Mouse (Mus musculus): ENCODE results near the gene Adcy6. TPM values are rescaled to one million over a fixed set of nuclear protein-coding genes. Genes with fewer than 3 reads are reported as not detected.

The Adcy6 gene
- total and polyA plus RNA-seq, 3 experiments: 76.0 to 77.3 TPM; not detected in 1

- peak overlapping the region; percentile 92 for H3K27ac ChIP-seq (ENCODE audit: control insufficient read depth, low read depth, low read length)
- peaks cover 0 to 28% of the 10 kb centered on the region in 2 experiments; a peak in 3 of 4 replicates for H3K4me1 ChIP-seq (ENCODE audit: control insufficient read depth in 1 of 2, insufficient read depth in 2 of 2, low read length in 2 of 2)
- peak overlapping the region; percentile 87 for H3K9ac ChIP-seq (ENCODE audit: control insufficient read depth, low read depth, low read length, poor library complexity, severe bottlenecking)
- DNase-seq (ENCODE audit: low read depth, low spot score): peak; percentile 100
- no peaks in the 10 kb centered on the region for H3K9me3 ChIP-seq (replicated peaks; ENCODE audit: insufficient read depth, low read length)
- H3K4me3 ChIP-seq (ENCODE audit: control insufficient read depth in 1 of 2, insufficient read depth in 1 of 2, low read depth in 2 of 2, low read length in 2 of 2): peak overlapping the region; percentile 83 to 84
- H3K27me3 ChIP-seq (ENCODE audit: control insufficient read depth in 1 of 2, insufficient read depth in 2 of 2, low read length in 2 of 2): no peaks in the 10 kb centered on the region
- peaks cover 20 to 48% of the 10 kb centered on the region in 2 experiments for H3K36me3 ChIP-seq (ENCODE audit: control insufficient read depth in 1 of 2, insufficient read depth in 2 of 2, low read length in 2 of 2)
- H3K79me2 ChIP-seq (ENCODE audit: control insufficient read depth, insufficient read depth, low read length, poor library complexity): peaks cover 57% of the 10 kb centered on the region
- TF ChIP-seq POLR2AphosphoS2 (IDR thresholded peaks at IDR 0.05; ENCODE audit: low read length) (peak; percentile 100), ELF1 (IDR thresholded peaks at IDR 0.05; ENCODE audit: low read depth, low read length) (peak; percentile 99), CHD2 (IDR thresholded peaks at IDR 0.05; ENCODE audit: low read length) (peak; percentile 96), CHD1 (IDR thresholded peaks at IDR 0.05; ENCODE audit: low read depth, low read length) (peak; percentile 85), USF2 (IDR thresholded peaks at IDR 0.05; ENCODE audit: borderline replicate concordance in 1 of 2, insufficient read depth in 1 of 2, low read depth in 1 of 2, low read length in 2 of 2) (peak in 1 of 2 experiments; percentile 65; a peak in 1 of 4 replicates), SIN3A (IDR thresholded peaks at IDR 0.05; ENCODE audit: low read length) (peak; percentile 97), POLR2AphosphoS5 (IDR thresholded peaks at IDR 0.05; ENCODE audit: borderline replicate concordance, low read depth, low read length) (0 out of 2 replicates have a peak, but pooled peaks have one; percentile 35), ZNF384 (IDR thresholded peaks at IDR 0.05; ENCODE audit: low read depth, low read length) (0 out of 2 replicates have a peak, but pooled peaks have one; percentile 12), E2F4 (IDR thresholded peaks at IDR 0.05; ENCODE audit: borderline replicate concordance, low read depth, low read length) (peak; percentile 84; the same call in 1 of the 2 replicates), RCOR1 (IDR thresholded peaks at IDR 0.05; ENCODE audit: low read depth, low read length) (no peak; the same call in 1 of the 2 replicates), GATA1 (IDR thresholded peaks at IDR 0.05; ENCODE audit: low read depth, low read length) (0 out of 2 replicates have a peak, but pooled peaks have one; percentile 4), USF1 (IDR thresholded peaks at IDR 0.05; ENCODE audit: low read depth, low read length) (peak; percentile 98), GABPA (IDR thresholded peaks at IDR 0.05; ENCODE audit: low read depth, low read length) (peak; percentile 95; the same call in 1 of the 2 replicates), MEF2A (IDR thresholded peaks at IDR 0.05; ENCODE audit: extremely low read depth, insufficient replicate concordance, low read depth, low read length, poor library complexity, severe bottlenecking) (peak; percentile 78; the same call in 1 of the 2 replicates), TAL1 (IDR thresholded peaks at IDR 0.05; ENCODE audit: low read length) (no peak), UBTF (IDR thresholded peaks at IDR 0.05; ENCODE audit: borderline replicate concordance, insufficient read depth, low read depth, low read length) (peak; percentile 88; the same call in 1 of the 2 replicates), NELFE (IDR thresholded peaks at IDR 0.05; ENCODE audit: low read depth, low read length) (peak; percentile 99), KAT2A (conservative IDR thresholded peaks at IDR 0.05; ENCODE audit: low read depth, low read length) (peak; percentile 97), SMC3 (IDR thresholded peaks at IDR 0.05; ENCODE audit: low read depth, low read length) (no peak), ZMIZ1 (IDR thresholded peaks at IDR 0.05; ENCODE audit: low read depth, low read length) (peak; percentile 98), NRF1 (IDR thresholded peaks at IDR 0.05; ENCODE audit: insufficient read depth, low read depth, low read length, poor library complexity, severe bottlenecking) (peak; percentile 51), ETS1 (IDR thresholded peaks at IDR 0.05; ENCODE audit: low read depth, low read length) (peak; percentile 88), MXI1 (IDR thresholded peaks at IDR 0.05; ENCODE audit: low read depth, low read length) (peak; percentile 90), CTCF (IDR thresholded peaks at IDR 0.05 in 2 of 3, conservative IDR thresholded peaks at IDR 0.05 in 1 of 3; ENCODE audit: control insufficient read depth in 1 of 3, insufficient read depth in 1 of 3, low read depth in 2 of 3, low read length in 3 of 3, poor library complexity in 1 of 3, severe bottlenecking in 1 of 3) (no peak; a peak in 1 of 6 replicates), EP300 (IDR thresholded peaks at IDR 0.05; ENCODE audit: low read depth in 1 of 2, low read length in 2 of 2) (peak in 1 of 2 experiments; percentile 70; a peak in 2 of 4 replicates), ZKSCAN1 (IDR thresholded peaks at IDR 0.05; ENCODE audit: low read depth, low read length) (no peak), MYC (IDR thresholded peaks at IDR 0.05; ENCODE audit: low read depth, low read length) (peak; percentile 55), TCF12 (IDR thresholded peaks at IDR 0.05; ENCODE audit: low read depth, low read length) (0 out of 2 replicates have a peak, but pooled peaks have one; percentile 53), TBP (IDR thresholded peaks at IDR 0.05; ENCODE audit: low read depth, low read length) (peak; percentile 96), MAZ (IDR thresholded peaks at IDR 0.05; ENCODE audit: low read depth, low read length) (peak; percentile 98), HCFC1 (IDR thresholded peaks at IDR 0.05; ENCODE audit: low read depth, low read length) (peak; percentile 98), MYB (IDR thresholded peaks at IDR 0.05; ENCODE audit: low read depth, low read length) (no peak; the same call in 1 of the 2 replicates), MAX (IDR thresholded peaks at IDR 0.05; ENCODE audit: low read length) (peak; percentile 83)
Observed at GRCm38 (mm10) chr15:98567278-98568134, 42.4 kb downstream of the Adcy6 start.
